Comparison of ENCODE assay signal across 22 mouse cellular contexts in genomic region chr9:47354423-47354822, GRCm38 (mm10).
"Had no signal": no experiment of that assay in that cellular context is flagged by ENCODE, and none has a peak within 500 bp of the region (broad histone marks: within the 10 kb centered on the region; RNA-seq: fewer than 3 reads in every experiment).

No protein-coding gene starts in this region.

- H3K9me3 ChIP-seq: heart, embryonic 10.5 days; heart, embryonic 12.5 days; hindbrain, embryonic 10.5 days; hindbrain, embryonic 12.5 days; intestine, embryonic 15.5 days; limb, embryonic 13.5 days; limb, embryonic 15.5 days had no signal

- H3K36me3 ChIP-seq: heart, embryonic 10.5 days; heart, embryonic 12.5 days; hindbrain, embryonic 10.5 days; hindbrain, embryonic 12.5 days; intestine, embryonic 15.5 days; limb, embryonic 13.5 days; limb, embryonic 15.5 days had no signal

- H3K4me2 ChIP-seq: heart, embryonic 12.5 days; hindbrain, embryonic 12.5 days; hindbrain, embryonic 14.5 days; intestine, embryonic 15.5 days; limb, embryonic 13.5 days; limb, embryonic 15.5 days had no signal

- H3K27me3 ChIP-seq: intestine, embryonic 15.5 days had no signal

- DNase-seq: gastrocnemius, adult 2 months; gastrocnemius, postnatal 10 days; gastrocnemius, postnatal 25 days; heart, adult 18-20 months; heart, postnatal 10 days; heart, postnatal 4 days; kidney, adult 18-20 months; kidney, adult 8-10 months; kidney, postnatal 10 days; kidney, postnatal 4 days had no signal

- H3K27ac ChIP-seq: gastrocnemius, adult 2 months; heart, embryonic 10.5 days; hindbrain, embryonic 10.5 days; hindbrain, embryonic 12.5 days; hindbrain, embryonic 14.5 days; intestine, embryonic 15.5 days; left cerebral cortex, adult 2 months; limb, embryonic 13.5 days; limb, embryonic 15.5 days had no signal

- H3K9ac ChIP-seq: heart, embryonic 12.5 days; hindbrain, embryonic 12.5 days; hindbrain, embryonic 14.5 days; intestine, embryonic 15.5 days; limb, embryonic 13.5 days; limb, embryonic 15.5 days had no signal

- ATAC-seq: hindbrain, embryonic 16.5 days; inflammation-experienced regulatory T-cells, adult 6 months; intestine, embryonic 15.5 days; intestine, postnatal 0 days had no signal

- H3K4me3 ChIP-seq: gastrocnemius, adult 2 months; heart, embryonic 10.5 days; heart, embryonic 12.5 days; hindbrain, embryonic 10.5 days; hindbrain, embryonic 12.5 days; intestine, embryonic 15.5 days; left cerebral cortex, adult 2 months; limb, embryonic 13.5 days; limb, embryonic 15.5 days had no signal
